Mouse (Mus musculus) gastrocnemius, postnatal 25 days (tissue): ENCODE measurements around the gene Trappc10. TPM values are rescaled to one million over a fixed set of nuclear protein-coding genes. Genes with fewer than 3 reads are reported as not detected.
A peak's percentile ranks its signal among the peaks of the same experiment; 100 is the strongest.

Experiments used
- DNase-seq: peaks from one replicate; pipeline ENCODE4 v3.0.0; 2022
- total RNA-seq, 2 experiments: library from RNA; stranded (reverse); gene quantifications; 1 replicate in 1 of 2; 2 replicates in 1 of 2; pipeline ENCODE4 v1.2.3; 2021

Gene Trappc10
- total RNA-seq, 2 experiments from 2014 or later, result 31.0 to 32.9 TPM

- no peak for DNase-seq
Observed at GRCm38 (mm10) chr10:78258142-78258675, 13.8 kb upstream of the Trappc10 start.

- peak; percentile 29 for DNase-seq
Observed at GRCm38 (mm10) chr10:78255646-78256059, 11.2 kb upstream of the Trappc10 start.

GRCm38 (mm10) chr10:78247206-78247605 lies 2.8 kb upstream of the Trappc10 start:
- no peak for DNase-seq

- no peak for DNase-seq
Observed at GRCm38 (mm10) chr10:78246725-78247124, 2.3 kb upstream of the Trappc10 start.

- DNase-seq, result no peak
Observed at GRCm38 (mm10) chr10:78245225-78245547, 745 bp upstream of the Trappc10 start.

- peak; percentile 52 for DNase-seq
Observed at GRCm38 (mm10) chr10:78244058-78244437, 393 bp downstream of the Trappc10 start.

- no peak for DNase-seq
Observed at GRCm38 (mm10) chr10:78238926-78239325, 5.5 kb downstream of the Trappc10 start.

GRCm38 (mm10) chr10:78238297-78238696 lies 6.1 kb downstream of the Trappc10 start:
- DNase-seq, result no peak

GRCm38 (mm10) chr10:78237809-78238208 lies 6.6 kb downstream of the Trappc10 start:
- no peak for DNase-seq

- no peak for DNase-seq
Observed at GRCm38 (mm10) chr10:78236885-78237629, 7.4 kb downstream of the Trappc10 start.

- DNase-seq, result no peak
Observed at GRCm38 (mm10) chr10:78233756-78234155, 10.7 kb downstream of the Trappc10 start.

GRCm38 (mm10) chr10:78233161-78233560 lies 11.3 kb downstream of the Trappc10 start:
- DNase-seq, result no peak

- DNase-seq, result peak; percentile 48
Observed at GRCm38 (mm10) chr10:78232301-78232980, 12.0 kb downstream of the Trappc10 start.

- DNase-seq, result no peak
Observed at GRCm38 (mm10) chr10:78228560-78228928, 15.9 kb downstream of the Trappc10 start.

GRCm38 (mm10) chr10:78227875-78228559 lies 16.4 kb downstream of the Trappc10 start:
- no peak for DNase-seq

GRCm38 (mm10) chr10:78224136-78224535 lies 20.3 kb downstream of the Trappc10 start:
- no peak for DNase-seq

GRCm38 (mm10) chr10:78222908-78223307 lies 21.5 kb downstream of the Trappc10 start:
- peak; percentile 28 for DNase-seq

- DNase-seq, result no peak
Observed at GRCm38 (mm10) chr10:78221315-78221714, 23.1 kb downstream of the Trappc10 start.

- DNase-seq, result no peak
Observed at GRCm38 (mm10) chr10:78219528-78219927, 24.9 kb downstream of the Trappc10 start.

- DNase-seq, result no peak
Observed at GRCm38 (mm10) chr10:78218576-78218975, 25.9 kb downstream of the Trappc10 start.

GRCm38 (mm10) chr10:78216376-78217083 lies 27.9 kb downstream of the Trappc10 start:
- DNase-seq, result no peak

GRCm38 (mm10) chr10:78214371-78214770 lies 30.1 kb downstream of the Trappc10 start:
- no peak for DNase-seq
